Mouse (Mus musculus): ENCODE measurements at regions not wholly inside any gene's neighbourhood (a gene's known extent, or its start where the extent isn't known, plus 50 kb on each side); places are given as distances from the start of the nearest gene placed in this dataset.

DNA sequence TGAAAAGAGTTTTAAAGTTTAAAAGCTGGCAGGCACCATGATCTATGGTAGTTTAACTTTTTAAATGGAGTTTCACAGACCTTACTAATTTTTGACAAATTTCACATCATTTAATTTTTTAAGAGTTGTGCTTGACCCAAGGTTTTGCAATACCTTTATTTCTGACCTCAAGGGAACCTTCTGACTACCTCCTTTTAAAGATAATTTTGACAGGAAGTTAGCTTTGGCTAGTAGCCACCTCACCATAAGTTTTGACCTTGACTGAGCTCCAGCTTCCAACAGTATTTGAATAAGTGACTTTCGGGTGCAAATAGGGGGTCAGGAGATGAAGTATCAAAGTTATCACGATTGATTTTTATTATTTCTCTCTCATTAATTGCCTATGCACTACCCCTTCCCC, 149.9 kb downstream of the Rpl36a-ps1 start:
- intact Hi-C loops (cut with DNase I): no loop called here
- DNase-seq (ENCODE audit: low spot score): no peak

DNA sequence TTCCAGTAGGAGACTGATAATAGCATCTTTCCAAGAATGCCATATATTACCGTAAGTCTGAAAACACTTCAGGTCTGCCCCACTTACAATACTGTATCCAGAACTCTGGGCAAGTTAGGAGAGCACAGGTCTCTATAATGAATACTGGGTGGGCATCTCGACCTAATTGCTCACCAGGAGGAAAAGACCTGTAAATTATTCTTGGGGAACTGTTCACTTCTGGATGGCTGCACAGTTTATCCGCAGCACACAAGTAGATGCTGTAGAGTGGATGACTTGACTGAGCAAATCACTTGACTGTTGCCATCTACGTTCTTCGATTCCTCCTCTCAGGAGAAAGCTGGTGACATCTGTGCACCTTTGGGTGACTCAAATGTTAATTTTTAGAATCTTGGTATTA, 159.8 kb downstream of the Rpl36a-ps1 start:
- intact Hi-C loops (cut with DNase I): no loop called here
- DNase-seq (ENCODE audit: low spot score): no peak

GRCm38 (mm10) chr14:98833230-98833999, 160.7 kb downstream of the Rpl36a-ps1 start:
- intact Hi-C loops (cut with DNase I): no loop called here
- DNase-seq (ENCODE audit: low spot score): no peak

DNA sequence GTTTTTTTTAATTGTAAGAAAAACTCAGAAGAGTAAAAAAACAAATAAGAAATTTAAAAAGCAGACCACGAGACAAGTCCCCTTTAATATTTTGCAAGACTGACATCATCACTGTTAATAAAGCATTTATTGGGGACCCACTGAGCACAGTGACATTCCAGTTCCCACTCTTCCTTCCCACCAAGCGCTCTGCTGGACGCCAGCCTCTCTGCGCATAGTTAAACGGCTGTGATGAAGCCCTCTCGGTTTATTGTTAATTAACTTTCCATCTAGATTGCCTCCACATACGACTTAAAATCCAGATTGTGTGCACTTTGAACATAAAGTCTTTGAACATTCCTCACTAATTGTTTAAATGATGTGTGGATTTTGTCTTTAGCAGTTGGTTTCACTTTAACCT, 161.7 kb downstream of the Rpl36a-ps1 start:
- intact Hi-C loops (cut with DNase I): no loop called here

GRCm38 (mm10) chr14:98829958-98830633, 164.0 kb downstream of the Rpl36a-ps1 start:
- DNase-seq (ENCODE audit: low spot score): no peak
- intact Hi-C loops (cut with DNase I): loop anchor here (10.0 kb wide), 1 partner anchor 65 kb away; no protein-coding TSS in a partner anchor

More for the DNA sequence above, 161.7 kb downstream of the Rpl36a-ps1 start:
- no peak for DNase-seq (ENCODE audit: low spot score)

DNA sequence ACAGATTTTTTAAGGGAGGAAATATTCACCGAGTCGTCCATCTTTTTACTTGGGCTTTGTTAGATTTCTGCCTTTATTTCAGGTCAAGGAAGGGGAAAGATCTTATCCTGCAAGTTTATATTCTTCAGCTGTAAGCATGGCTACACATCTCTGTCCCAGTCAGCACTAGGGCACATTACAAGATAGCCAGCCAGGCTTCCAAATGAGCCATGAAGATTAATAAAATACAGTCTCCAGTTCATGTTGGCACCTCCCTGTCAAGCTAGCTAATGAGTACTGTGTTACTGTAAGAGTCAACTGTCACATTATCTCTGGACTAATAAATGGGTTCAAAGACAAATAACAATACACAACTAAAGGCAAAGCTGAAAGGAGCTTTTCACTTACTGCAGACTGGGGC, 166.6 kb downstream of the Rpl36a-ps1 start:
- intact Hi-C loops (cut with DNase I): loop anchor here (10.0 kb wide), 1 partner anchor 63 kb away; no protein-coding TSS in a partner anchor
- no peak for DNase-seq (ENCODE audit: low spot score)

GRCm38 (mm10) chr14:98813657-98814056, 180.5 kb downstream of the Rpl36a-ps1 start:
- intact Hi-C loops (cut with DNase I): no loop called here
- DNase-seq (ENCODE audit: low spot score): no peak

DNA sequence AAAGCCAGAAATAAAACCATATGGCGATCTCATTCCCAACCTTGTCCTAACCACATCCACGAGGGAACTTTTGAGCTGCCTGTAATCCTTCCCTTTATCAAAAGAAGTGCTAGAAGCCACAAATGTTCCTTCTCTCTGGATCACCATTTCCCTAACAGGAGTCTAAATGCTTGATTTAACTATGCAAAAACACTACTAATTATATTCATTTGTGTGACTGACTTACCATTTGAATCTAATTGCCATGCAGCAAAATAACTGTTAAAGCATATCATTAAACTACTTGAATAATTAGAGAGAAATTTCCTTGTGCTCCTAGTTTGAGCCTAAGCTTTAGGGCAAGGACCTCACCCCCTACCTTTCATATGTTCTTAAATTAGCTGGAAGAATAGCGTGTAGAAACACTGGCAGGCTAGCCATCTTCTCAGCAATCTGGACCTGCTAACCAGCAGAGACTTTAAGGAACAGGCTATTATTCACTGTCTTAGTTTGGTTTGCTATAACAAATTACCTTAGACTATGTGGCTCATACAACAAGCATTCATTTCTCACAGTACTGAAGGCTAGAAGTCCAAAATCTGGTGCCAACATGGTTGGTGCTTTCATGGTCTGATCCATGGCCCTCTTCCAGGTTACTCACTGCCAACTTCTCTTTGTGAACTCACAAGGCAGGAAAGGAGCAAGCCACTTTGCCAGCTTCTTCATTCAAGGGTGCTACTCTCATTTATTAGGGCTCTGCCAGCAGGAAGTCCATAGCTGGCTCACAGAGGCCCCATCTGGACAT, 183.7 kb downstream of the Rpl36a-ps1 start:
- intact Hi-C loops (cut with DNase I): no loop called here
- DNase-seq (ENCODE audit: low spot score): no peak

DNA sequence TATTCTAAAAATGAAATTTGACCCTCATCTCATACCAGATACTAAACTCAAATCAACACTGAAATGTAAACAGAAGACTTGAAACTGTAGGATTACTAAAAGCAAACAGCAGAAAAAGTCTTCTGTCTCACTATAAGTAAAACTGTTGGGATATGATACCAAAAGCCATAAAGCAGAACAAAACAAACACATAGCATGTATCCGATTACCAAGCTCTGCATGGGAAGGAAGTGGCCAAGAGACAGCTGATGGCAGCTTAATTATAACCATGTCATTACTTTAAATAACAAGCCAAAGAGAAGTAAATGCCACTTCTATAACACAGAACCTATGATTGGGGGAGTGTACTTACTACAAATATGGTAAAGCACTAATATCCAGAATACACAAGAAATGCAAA, 186.0 kb downstream of the Rpl36a-ps1 start:
- intact Hi-C loops (cut with DNase I): no loop called here
- no peak for DNase-seq (ENCODE audit: low spot score)

DNA sequence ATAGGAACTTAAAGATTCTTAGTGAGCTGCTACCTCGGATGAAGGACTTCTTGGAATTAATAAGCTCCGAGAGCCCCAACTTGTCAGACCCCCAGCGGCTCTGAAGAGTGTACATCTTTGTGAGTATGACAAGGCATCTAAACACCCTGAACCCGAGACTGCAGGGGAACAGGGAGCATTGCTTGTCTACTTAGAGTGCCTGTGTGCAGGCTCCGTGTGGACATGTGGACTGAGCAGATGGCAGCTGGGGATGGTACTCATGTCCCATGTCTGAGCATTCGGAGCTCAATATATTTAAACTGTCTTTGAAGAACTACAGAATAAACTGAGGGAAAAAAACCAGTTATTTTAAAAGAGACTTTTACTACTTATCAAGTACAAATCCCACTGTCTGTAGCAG, 189.1 kb downstream of the Rpl36a-ps1 start:
- intact Hi-C loops (cut with DNase I): no loop called here
- DNase-seq (ENCODE audit: low spot score): no peak

DNA sequence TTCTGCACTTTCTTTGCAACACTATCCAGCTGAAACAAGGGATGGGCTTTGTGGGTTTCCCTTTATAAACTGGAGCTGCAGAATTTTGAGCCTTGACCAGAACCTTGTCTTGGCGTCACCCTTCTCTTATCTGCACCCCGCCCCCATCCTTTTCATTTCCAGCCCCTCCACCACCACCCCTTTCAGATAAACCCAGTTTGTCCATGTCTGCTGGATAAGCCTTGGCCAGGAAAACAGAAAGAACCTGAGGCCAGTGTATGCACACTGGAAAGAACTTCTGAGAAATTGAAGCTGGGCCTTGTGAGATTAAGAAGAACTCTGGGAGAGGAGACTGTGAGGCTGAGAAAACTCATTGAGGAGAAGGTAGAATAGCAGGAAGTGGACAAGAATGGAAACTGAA, 192.8 kb downstream of the Rpl36a-ps1 start:
- intact Hi-C loops (cut with DNase I): no loop called here
- DNase-seq (ENCODE audit: low spot score): no peak

- intact Hi-C loops (cut with DNase I): no loop called here
- DNase-seq (ENCODE audit: low spot score): no peak
Measured at GRCm38 (mm10) chr14:98791970-98792369, 202.1 kb downstream of the Rpl36a-ps1 start.

- intact Hi-C loops (cut with DNase I): no loop called here
- no peak for DNase-seq (ENCODE audit: low spot score)
Measured at GRCm38 (mm10) chr14:98791232-98791906, 202.7 kb downstream of the Rpl36a-ps1 start.

GRCm38 (mm10) chr14:98789794-98790193, 204.3 kb downstream of the Rpl36a-ps1 start:
- DNase-seq (ENCODE audit: low spot score): no peak
- intact Hi-C loops (cut with DNase I): no loop called here

DNA sequence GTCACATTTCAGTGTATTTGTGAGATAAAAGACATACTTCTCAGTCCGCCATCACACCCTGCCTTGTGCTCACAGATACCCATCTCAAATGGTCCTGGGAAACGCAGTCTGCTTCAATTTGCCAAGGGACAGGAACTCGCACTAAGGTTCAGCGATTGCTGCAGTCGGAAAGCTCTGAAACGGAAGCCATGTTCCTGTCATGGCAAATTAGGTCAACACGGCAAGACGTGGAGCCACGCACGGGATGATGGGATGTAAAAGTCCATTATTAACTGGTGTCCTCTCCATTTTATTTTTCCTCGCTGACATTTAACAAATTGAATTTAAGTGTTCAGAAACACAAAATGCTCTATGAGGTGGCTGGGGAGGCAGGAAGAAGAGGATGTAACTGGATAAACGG, 212.4 kb downstream of the Rpl36a-ps1 start:
- intact Hi-C loops (cut with DNase I): no loop called here
- DNase-seq (ENCODE audit: low spot score): no peak

GRCm38 (mm10) chr14:98772080-98772479, 222.0 kb downstream of the Rpl36a-ps1 start:
- intact Hi-C loops (cut with DNase I): no loop called here
- no peak for DNase-seq (ENCODE audit: low spot score)

DNA sequence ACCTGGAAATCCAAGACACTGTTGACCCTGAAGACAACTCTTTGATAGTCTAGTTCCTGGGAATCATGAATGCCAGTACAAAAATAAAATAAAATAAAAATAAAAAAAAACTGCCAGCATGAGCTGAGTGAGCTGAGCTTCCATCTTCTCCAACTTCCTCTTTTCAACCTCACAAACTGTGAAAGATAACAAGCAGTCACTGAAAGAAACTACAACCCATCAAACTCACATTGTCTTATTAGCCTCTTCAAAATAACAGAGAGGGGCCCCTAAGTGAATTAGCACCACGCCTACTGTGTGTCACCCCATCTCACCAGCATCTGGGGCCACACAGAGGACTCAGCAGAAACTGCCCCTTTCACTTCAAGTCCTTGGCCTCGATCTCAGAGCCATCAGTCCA, 225.3 kb downstream of the Rpl36a-ps1 start:
- no peak for DNase-seq (ENCODE audit: low spot score)
- intact Hi-C loops (cut with DNase I): loop anchor here (10.0 kb wide), 1 partner anchor 56 kb away; no protein-coding TSS in a partner anchor

DNA sequence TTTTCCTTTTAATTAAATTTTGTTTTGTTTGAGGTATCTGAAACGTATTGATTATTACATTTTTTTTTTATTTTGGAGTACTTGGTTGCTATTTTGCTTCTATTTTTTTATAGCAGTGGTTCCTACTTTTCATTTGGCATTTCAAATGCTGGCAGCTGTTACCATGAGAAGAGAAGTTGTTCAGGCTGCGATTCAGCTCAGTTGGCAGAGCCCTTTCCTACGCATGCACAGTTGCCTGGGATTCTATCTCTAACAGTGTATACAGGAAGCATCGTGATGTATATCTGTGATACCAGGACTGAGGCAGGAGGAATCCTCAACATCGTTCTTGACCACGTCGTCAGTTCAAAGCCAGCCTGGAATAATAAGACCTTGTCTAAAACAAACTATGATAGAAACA, 226.6 kb downstream of the Rpl36a-ps1 start:
- intact Hi-C loops (cut with DNase I): loop anchor here (10.0 kb wide), 1 partner anchor 57 kb away; no protein-coding TSS in a partner anchor
- no peak for DNase-seq (ENCODE audit: low spot score)

GRCm38 (mm10) chr14:98765358-98765757, 228.8 kb downstream of the Rpl36a-ps1 start:
- intact Hi-C loops (cut with DNase I): loop anchor here (10.0 kb wide), 1 partner anchor 59 kb away; no protein-coding TSS in a partner anchor
- DNase-seq (ENCODE audit: low spot score): no peak

DNA sequence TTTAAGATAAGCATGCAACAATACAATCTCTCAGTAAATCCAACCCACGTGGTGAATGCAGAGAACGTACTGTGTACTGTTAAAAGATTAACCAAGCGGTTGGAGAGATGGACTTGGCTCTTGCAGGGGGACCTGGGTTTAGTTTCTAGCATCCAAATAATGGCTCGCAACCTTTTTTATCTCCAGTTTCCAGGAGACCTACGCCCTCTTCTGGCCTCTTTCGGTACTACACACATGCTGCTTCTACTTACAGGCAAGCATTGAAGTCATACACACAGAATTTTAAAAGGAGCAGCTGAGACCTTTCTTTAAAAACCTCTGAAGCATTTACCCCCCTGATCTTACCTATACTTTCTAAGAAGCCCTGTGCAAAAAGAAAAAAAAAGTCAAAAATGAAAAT, 243.4 kb downstream of the Rpl36a-ps1 start:
- DNase-seq (ENCODE audit: low spot score): no peak
- intact Hi-C loops (cut with DNase I): no loop called here

All from heart, postnatal 25 days (tissue).